Mouse (Mus musculus) adrenal gland, postnatal 25 days (tissue): ENCODE data around the gene Hnrnpl. TPM values are rescaled to one million over a fixed set of nuclear protein-coding genes. Genes with fewer than 3 reads are reported as not detected.

Source experiments
- DNase-seq: peaks from one replicate; pipeline ENCODE4 v3.0.0; 2021; ENCODE audit warnings: mixed read lengths
- total RNA-seq: library from RNA; stranded (reverse); gene quantifications from 2 replicates; pipeline ENCODE4 v1.2.3, GENCODE M21; 2021

Gene Hnrnpl
- total RNA-seq, 1 experiment from 2014 or later, result 491 TPM

GRCm38 (mm10) chr7:28790066-28790806, 18.1 kb upstream of the Hnrnpl start:
- DNase-seq, result no peak

- DNase-seq, result no peak
Observed at GRCm38 (mm10) chr7:28791706-28792105, 16.6 kb upstream of the Hnrnpl start.

GRCm38 (mm10) chr7:28792391-28793185, 15.8 kb upstream of the Hnrnpl start:
- DNase-seq, result no peak

DNA sequence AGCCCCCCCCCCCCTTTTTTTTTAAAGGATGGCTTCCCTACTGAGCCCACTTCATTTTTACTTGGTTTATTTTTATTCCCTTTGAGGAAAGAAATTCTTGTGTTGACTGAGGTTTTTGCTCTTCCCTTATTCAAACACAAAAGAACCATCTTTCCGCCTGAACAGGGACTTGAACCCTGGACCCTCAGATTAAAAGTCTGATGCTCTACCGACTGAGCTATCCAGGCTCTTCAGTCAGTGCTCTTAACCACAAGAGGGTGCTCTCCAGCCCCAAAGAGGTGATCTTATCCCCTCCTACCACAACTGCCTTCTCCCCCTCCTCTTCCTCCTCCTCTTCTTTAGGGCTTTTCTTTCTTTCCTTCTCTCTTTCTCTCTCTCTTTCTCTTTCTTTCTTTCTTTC, 14.5 kb upstream of the Hnrnpl start:
- DNase-seq, result no peak

DNA sequence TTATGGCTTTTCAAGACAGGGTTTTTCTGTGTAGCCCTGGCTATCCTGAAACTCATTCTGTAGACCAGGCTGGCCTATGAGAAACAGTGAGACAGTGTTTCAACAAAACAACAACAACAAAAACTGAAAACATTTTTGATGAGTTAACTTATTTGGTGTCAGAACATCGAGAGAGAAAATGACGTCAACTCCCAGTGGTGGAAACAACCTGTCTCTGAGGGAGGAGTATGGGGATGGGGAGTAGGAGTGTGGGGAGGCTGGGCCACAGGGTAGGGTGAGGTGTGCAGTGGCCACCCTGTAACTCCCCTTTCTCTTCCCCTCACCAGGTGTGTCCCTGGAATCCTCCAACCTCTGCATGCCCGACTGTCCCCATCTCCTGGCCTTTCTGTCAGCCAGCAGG, 13.8 kb upstream of the Hnrnpl start:
- DNase-seq, result no peak

DNA sequence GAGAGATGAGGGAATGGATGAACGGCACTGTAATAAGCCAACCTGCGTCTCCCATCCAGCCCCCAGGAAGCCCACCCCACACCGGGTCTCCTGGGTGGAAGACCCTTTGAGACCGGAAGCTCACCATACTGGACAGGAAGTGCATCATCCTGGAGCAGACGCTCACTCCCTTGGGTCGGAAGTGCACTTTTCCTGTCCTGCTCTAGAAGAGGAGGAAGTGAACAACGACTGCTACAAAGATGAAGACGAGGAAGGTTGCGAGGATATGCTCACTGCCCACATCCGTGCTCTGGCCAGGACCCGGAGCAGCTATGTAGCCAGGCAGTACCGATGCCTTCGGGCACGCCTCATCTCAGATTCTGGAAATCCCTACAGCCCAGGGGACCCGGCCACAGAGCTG, 12.5 kb upstream of the Hnrnpl start:
- no peak for DNase-seq

DNA sequence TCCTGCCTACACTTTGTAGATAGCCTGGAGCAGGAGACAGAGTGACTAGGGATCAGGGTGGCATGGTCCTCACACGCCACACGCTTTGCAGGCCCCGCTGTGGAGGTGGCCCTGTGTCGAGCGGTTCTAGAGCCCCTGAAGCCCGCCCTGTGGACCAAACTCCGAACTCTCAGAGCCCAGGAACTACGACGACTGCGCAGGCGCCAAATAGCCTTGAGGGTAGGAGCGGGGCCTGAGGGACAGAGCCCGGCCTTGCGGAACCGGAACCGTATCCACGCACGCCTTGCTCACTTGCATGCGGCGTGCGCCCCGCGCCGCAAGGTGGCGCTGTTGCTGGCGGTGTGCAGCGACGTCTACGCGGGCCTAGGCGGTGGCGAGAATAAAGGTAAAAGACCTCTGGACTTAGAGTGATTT, 11.8 kb upstream of the Hnrnpl start:
- peak; percentile 88 for DNase-seq

GRCm38 (mm10) chr7:28799994-28800393, 8.3 kb upstream of the Hnrnpl start:
- DNase-seq, result no peak

- no peak for DNase-seq
Observed at GRCm38 (mm10) chr7:28801451-28801850, 6.9 kb upstream of the Hnrnpl start.

- no peak for DNase-seq
Observed at GRCm38 (mm10) chr7:28801901-28802670, 6.3 kb upstream of the Hnrnpl start.

DNA sequence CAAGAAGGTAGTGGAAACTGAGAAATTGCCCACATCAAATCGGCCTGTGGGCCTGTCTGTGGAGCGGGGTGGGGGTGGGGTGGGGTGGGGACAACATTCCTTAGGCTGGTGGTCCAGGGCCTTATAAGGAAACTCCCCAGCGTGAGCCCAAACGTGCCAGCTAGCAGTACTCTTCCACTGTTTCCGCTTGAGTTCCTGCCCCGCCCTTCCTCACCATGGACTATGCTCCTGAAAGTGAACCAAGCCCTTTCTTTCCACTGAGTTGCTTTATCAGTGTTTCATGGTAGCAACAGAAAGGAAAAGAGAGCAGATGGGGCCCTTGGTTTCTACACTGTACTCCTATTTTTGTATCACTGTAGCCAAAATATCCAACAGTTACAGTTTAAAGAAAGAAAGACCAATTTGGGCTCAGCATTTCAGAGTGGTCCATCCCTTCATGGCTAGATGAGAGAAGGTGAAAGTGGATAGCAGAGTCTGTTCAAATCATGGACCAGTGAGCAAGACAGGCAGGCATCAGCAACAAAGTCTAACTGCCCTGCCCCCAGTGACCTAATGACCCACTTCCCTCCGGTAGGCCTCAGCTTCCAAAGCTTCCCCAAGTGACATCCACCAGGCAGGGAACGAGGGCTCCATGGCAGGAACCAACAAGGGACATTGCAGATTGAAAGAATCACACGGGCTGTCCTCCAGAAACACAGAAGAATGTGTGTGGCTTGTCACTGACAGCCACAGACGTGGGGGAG, 5.3 kb upstream of the Hnrnpl start:
- no peak for DNase-seq

GRCm38 (mm10) chr7:28803756-28804155, 4.6 kb upstream of the Hnrnpl start:
- no peak for DNase-seq

DNA sequence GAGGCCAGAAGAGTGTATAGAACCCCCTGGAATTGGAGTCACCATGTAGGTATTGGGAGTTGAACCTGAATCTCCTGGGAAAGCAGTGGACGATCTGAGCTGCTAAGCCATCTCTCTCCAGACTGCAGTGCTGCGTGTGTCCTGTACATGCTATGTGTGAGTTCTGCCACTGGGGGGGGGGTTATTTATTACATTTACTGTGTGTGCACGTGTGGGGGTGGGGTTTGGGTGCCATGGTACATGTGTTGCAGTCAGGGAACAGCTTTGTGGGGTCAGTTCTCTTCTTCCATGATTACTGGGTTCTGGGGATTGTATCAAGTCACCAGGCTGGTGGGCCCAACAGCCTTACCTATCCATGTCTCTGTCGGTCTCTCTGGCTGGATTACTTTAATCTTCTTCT, 1.5 kb upstream of the Hnrnpl start:
- no peak for DNase-seq

DNA sequence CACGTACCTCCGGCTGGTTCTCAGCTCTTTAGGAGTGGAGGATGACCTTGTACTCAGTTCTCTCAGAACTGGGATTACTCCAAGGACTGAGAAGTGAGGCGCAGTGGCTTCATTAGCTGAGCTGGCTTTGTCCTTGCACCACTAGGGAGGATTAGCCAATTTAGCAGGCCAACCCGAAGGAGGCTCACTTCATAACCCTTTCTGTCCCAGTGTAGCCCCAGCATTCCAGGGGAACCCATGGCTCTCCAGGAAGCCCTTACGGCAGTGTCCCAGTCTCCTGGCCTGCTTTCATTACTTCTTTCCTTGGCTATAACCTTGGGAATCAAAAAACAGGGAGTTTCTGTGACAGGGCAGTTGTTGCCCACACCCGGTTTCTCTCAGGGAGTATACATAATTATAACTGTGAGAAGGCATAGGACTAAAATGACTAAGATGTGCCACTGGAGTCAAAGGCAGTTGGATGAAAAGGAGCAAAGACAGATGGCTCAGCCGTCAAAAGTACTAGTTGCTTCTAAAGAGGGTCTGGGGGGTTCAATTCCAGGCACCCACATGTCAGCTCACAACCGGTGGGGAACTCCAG, 610 bp upstream of the Hnrnpl start:
- peak; percentile 48 for DNase-seq

- DNase-seq, result peak; percentile 97
Observed at GRCm38 (mm10) chr7:28808957-28809393, 634 bp downstream of the Hnrnpl start.

DNA sequence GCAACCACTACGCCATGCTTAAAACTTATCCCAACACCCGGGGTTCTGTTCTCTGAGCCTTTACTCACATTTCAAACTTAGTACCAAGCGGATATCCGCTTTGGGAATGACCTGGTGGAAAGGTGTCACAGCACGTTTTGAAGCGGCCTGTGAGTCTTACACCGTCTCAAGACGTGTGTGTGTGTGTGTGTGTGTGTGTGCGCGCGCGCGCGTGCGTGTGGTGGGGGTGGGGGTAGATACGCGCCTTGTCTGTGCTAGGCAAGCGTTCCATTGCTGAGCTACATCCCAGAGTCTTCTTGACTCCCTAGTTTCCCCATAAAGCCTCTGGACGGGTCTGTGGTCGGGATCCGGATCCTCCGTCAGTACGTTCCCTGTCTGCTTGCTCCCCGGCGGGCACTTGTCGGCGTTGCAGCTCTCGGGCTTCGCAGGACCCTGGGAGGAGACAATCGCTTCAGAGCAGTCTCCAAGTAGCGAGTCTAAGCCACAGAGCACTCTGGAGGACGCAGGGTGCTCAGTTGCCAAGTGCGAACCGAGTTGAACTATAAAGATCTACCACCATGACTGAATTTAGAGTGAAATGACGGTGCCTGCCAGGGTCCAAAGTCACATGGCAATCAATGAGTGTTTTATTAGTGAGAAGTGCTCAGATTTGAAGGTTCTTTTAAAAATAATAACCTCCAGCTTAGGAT, 1.2 kb downstream of the Hnrnpl start:
- DNase-seq, result peak; percentile 67

DNA sequence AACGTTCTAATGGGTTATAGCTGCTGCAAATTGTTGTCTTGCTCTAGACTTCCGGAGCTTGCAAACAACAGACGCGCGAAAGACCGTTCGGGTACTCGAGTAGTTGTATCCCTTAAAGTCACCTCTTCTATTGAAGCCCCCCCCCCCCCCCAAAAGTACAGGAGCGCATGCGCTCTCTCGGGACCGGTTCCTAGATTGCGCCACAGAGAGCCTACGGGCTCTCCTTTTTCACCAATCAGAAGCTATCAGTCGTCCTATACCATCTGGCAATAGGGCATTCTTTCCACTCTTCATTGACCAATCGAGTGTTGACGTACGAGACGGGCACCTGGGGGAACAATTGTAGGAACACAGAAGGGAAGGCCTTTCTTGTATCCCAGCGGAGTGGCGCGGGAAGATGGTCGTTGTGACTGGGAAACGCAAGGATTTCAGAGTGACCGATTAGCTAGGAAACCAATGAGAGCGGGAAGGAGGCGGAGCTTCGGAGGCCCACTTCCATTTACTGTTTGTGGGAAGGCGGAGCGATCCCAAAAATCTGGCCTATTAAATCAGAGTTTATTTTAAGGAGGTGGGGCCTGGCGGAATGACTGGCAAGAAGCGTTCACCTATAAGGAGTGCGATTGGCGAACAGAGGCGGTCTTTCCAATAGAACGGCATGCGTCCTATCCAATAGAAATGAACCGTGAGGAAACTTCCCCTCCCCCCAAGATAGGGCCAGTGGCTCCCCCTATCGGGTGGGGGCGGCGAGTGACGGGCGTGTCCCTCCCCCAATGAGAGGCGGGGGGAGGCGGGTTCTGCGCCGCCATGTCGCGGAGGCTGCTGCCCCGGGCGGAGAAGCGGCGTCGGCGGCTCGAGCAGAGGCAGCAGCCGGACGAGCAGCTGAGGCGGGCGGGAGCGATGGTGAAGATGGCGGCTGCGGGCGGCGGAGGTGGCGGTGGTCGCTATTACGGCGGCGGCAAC, 2.0 kb downstream of the Hnrnpl start:
- peak; percentile 98 for DNase-seq

DNA sequence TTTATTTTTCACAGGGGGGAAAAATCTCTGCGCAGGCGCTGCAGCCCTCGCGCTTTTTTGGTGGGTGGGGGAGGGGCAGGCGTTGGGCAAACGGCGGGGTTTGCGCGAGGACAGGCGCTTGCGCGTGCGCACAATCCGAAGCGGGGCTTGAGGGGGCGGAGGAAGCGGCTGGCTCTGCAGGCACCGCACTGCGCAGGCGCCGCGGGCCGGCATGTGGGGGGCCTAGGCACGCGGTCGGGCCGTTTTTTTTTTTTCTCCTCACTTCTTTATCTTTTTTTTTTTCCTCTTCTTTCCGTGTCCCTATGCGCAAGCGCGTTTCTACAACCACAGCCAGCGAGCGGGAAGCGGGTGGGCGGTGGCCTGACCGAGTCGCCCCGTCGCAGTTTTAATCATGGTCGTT, 2.9 kb downstream of the Hnrnpl start:
- DNase-seq, result peak; percentile 97

GRCm38 (mm10) chr7:28811640-28812275, 3.4 kb downstream of the Hnrnpl start:
- no peak for DNase-seq
